Mouse (Mus musculus): ENCODE measurements at regions not wholly inside any gene's neighbourhood (a gene's known extent, or its start where the extent isn't known, plus 50 kb on each side); places are given as distances from the start of the nearest gene placed in this dataset.

DNA sequence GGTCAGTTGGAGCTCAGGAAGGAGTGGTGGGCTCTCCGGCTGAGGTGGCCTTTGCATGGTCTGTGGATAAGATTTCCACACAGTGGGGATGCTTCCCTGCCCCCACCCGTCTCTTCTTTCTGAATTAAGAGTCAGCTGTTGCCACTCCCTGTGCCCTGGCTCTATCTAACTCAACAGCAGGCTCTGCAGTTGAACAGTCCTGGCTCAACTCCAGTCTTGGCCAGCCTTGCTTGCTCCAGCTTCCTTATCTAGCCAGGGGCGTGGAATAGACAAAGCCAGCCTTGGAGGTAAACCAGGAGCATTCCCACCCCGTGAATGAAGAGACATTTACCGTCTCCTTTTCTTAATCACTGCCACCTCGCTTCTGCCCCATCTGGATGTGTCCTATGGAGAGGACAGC, 89.7 kb downstream of the Mn1 start:
- DNase-seq (ENCODE audit: extremely low read depth, low read depth, low spot score): no peak

DNA sequence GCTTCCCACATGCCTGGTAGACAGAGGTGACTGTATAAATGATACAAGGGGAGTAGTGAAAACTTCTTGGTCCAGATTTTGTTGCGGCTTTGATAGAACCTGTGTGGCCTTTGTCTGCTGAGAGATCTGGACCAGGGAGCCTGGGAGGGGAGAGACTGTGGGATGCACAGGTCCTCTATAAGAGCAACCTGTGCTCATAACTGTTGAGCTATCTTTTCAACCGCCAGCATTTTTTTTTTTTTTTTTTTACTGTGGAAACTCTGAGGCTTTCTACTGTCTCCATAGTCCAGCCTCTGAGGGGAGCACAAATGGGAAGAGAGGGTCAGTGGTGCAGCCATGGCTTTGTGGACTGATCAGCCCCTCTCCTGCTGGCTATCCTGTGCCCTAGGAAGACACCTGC, 90.2 kb downstream of the Mn1 start:
- no peak for DNase-seq (ENCODE audit: extremely low read depth, low read depth, low spot score)

DNA sequence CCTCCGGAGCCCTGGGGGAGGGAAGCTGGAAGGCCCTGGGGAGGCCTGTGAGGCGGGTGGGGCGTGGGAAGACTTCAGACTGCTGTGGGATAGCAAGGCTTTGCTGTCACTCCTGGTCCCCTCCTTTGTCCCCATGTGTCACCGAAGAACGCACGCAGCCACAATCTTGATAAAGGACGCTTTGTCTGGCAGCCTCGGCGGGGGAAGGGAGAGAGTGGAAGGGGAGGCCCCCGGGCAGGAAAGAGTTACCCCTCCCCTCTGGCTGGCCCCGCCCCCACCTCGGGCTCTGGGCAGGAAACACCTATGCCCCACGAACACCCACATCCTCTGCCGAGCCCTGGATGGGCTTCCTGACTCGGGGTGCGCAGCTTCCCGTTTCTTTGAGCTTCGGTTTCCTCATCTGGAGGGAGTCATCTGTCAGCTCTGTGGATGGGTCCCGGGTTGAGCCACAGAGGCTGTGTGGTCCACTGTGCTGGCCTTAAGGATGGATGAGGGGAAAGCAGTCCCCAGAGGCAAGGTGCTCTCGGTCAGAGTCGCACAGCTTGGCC, 91.9 kb downstream of the Mn1 start:
- DNase-seq (ENCODE audit: extremely low read depth, low read depth, low spot score): no peak

DNA sequence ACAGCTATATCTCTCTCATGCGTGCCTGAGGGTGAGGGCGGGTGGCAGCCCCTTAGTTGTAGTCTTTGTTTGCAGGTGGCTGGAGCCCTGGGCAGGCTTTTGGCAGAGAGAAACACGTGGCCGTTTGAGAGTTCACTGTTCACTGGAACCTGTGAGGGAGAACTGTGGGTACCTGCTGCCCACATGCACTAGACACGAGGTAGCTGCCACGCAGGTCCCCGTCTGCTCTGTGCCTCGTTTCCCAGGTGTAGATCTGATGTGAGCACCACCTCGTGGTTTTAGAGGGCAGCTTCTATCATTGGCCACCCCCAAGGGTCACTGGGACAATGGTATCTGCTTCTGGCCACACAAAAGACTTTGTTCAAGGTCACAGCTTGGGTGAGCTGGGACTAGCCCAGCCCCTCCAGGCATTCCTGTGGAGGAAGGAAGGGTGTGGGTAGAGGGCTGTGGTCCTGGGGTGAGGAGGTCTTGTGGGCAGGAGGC, 92.5 kb downstream of the Mn1 start:
- DNase-seq (ENCODE audit: extremely low read depth, low read depth, low spot score): no peak

DNA sequence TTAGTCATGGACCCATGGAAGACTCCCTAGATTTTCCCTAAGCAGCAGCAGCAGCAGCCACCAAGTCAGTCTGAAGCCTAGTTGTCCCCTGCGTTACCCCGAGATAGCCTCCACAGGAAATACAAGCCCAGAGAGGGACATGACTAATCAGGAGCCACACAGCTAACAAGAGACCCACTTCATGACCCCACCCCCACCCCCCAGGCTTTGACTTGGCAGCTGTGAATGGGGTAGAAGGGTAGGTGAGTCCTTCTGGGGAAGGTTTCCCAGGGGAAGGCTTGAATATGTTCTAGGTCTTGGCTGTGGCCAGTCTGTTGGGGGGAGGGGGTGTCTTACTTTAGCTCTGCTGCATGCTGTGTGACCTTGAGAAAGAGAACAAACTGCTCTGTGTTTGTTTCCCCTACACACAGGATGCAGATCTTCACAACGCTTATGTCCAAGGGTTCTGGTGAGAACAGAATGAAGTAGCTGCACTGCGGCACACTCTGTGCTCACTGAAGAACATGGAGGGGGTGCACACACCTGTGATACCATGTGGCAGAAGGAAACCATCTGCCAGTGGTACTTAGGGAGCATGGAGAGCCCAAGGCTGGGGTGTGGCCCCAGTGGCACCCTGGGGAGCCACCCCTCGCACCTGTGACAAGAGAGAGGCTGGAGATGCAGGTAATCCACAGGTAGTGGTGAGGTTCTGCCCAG, 93.2 kb downstream of the Mn1 start:
- no peak for DNase-seq (ENCODE audit: extremely low read depth, low read depth, low spot score)

DNA sequence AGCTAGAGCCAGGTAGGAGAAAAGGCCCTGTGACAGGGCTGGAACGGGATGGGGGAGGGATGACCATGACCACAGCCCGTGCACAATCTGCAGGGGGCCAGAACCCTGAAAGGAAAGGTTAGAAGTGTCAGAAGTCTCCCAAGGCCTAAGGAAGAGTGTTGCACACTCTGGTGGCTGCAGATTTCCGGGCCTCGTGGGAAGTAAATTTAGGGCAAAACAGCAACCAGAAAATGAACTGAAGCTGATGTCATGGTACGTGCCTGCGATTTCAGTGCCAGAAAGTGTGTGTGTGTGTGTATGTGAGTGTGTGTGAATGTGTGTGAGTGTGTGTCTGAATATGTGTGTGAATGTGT, 93.7 kb downstream of the Mn1 start:
- no peak for DNase-seq (ENCODE audit: extremely low read depth, low read depth, low spot score)

DNA sequence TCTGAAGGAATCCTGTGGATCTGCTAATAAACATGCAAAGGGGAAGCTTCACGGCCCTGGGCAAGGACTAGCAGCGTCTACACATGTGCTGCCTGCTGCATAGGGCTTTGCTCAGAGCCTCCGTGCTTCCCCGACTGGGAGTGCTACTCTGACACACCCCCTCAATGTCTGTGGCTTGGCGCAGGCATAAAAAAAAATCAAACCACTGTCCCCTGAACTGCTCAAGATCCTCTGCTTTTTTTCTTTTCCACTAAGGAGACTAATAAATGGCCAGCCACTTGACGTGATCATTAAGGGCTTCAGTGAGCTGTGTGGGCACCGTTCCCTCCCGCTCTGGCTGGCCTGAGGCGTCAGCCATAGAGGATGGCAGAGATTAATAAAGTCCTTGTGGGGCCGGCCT, 94.8 kb downstream of the Mn1 start:
- DNase-seq (ENCODE audit: extremely low read depth, low read depth, low spot score): no peak

DNA sequence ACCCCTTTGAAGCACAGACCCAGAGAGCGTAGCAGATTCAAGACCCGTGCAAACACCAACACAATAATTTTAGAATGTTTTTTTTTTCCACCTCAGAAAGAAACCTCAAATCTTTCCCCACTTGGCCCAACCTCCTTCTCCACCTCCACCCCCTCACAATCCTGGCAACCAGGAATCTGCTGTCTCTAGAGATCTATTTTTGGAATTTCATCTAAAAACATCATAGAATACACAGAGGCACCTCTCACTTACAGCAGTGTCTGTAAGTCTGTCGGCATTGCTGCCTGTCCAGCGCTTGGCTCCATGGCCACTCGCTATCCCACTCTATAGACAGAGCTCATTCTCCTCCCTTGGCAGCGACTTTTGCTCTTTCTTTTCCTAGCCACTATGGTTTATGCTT, 96.8 kb downstream of the Mn1 start:
- DNase-seq (ENCODE audit: extremely low read depth, low read depth, low spot score): no peak

DNA sequence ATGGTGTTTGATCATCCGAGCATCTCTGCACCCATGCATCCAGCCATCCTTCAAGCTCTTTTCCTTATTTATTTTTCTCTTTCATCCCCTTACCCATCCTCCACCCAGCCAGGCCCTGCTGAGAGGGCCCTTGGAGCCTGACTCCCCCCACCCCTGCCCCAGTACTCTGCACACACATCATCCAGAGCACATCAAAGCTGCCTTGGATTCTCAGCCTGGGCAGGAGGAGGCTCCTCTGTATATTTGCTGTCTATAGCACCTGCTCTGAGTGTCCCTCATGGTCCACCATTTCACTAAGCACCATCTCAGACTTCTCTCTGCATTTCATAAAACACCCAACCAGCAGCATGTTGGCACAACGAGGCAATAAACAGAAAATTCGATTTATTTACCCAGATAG, 101.9 kb downstream of the Mn1 start:
- DNase-seq (ENCODE audit: extremely low read depth, low read depth, low spot score): no peak

DNA sequence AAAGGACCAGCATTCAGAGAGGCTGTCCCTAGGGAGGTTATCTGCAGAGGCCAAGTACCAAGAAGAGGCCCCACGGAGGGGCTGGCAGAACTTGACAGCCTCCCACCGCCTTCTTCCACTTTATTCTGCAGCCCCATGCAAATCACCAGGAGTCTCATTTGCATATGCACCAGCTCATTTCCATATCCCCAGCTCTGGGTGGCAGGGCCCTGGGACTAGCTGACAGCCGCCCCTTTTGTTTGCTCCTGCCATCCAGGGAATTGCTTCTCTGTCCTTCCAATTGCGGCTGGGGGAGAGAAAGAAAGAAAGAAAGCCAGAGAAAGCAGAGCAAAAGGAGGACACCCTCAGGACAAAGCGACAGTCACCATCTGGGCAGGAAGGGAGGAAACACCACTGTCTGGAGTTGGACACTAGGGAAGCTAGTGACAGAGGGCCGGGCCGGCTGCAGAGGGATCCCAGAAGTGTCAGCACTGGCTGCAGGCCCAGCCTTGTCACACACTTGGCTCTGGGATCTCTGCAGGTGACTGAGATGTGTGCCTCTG, 102.4 kb downstream of the Mn1 start:
- DNase-seq (ENCODE audit: extremely low read depth, low read depth, low spot score): no peak

DNA sequence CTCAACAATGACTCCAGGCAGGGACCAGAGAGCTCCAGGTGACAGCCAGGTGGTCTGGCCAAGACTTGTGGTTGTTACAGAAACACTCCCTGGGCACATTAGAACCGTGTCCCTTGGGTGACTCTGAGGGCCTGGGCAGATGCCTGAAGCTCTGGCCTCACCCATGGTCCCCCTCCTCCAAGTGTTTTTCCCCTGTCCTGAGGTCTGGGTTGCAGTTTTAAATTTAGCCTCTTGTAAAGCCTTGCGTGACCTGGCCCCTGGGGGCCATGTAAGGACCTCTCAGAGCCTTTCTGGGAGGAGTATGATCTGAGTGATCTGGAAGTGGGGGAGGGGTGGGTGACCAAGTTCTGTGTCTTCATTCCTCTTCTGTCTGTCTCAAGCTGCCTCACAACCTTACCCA, 104.7 kb downstream of the Mn1 start:
- no peak for DNase-seq (ENCODE audit: extremely low read depth, low read depth, low spot score)

DNA sequence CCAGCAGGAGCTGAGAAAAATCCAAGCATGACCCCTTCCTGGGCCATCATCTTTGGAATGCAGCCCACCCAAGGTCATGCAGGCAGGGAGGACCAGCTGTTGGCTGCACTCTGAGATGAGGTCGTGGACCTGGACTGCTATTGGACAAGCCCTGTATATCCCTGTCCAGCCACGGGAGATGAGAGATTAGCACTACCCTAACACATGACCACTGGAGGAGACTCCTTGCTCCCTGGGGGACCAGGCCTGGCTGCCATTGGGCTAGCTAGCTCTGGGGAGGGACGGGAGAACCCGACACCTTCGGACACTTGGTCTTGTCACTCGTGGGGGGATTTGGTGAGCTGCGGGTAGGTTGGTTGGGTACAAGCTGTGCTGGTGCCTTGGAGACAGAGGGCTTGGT, 105.4 kb downstream of the Mn1 start:
- DNase-seq (ENCODE audit: extremely low read depth, low read depth, low spot score): no peak

DNA sequence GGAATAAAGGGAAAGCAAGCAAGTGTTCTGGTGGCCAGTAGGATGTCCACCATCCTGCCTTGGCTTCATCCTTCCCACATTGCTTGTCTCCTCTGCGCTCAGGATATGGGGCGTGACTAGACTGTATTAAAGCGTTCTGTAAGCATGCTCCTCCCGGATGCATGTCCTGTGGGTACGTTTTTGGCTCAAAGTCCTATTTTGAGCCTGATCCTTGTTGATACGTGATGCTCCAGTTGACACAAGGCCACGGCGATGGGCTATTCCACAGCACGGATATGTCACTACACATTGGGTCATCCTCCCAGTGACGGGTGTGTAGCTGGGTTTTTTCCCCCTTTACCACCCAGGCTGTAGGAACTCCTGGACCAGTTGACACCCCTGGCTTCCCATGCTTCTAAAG, 110.6 kb downstream of the Mn1 start:
- DNase-seq (ENCODE audit: extremely low read depth, low read depth, low spot score): no peak

DNA sequence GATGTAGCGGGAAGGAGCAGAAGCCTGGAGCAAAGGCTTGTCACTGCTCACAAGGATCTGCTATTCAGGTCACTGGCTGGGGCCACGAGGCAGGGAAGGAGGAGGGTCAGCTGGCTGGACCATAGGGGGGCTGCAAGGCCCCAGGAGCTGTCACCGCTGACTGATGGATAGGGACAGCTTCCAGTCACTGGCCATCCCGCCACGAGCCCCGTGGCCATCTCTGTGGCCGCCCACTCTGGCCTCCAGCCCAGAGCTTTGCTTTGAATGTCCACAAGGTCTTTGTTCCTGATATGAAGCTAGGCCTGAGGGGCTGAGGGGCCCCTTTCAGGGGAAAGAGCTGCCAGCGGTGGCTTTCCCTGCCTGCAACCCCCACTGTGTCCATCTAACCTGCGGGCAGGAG, 111.9 kb downstream of the Mn1 start:
- DNase-seq (ENCODE audit: extremely low read depth, low read depth, low spot score): no peak

DNA sequence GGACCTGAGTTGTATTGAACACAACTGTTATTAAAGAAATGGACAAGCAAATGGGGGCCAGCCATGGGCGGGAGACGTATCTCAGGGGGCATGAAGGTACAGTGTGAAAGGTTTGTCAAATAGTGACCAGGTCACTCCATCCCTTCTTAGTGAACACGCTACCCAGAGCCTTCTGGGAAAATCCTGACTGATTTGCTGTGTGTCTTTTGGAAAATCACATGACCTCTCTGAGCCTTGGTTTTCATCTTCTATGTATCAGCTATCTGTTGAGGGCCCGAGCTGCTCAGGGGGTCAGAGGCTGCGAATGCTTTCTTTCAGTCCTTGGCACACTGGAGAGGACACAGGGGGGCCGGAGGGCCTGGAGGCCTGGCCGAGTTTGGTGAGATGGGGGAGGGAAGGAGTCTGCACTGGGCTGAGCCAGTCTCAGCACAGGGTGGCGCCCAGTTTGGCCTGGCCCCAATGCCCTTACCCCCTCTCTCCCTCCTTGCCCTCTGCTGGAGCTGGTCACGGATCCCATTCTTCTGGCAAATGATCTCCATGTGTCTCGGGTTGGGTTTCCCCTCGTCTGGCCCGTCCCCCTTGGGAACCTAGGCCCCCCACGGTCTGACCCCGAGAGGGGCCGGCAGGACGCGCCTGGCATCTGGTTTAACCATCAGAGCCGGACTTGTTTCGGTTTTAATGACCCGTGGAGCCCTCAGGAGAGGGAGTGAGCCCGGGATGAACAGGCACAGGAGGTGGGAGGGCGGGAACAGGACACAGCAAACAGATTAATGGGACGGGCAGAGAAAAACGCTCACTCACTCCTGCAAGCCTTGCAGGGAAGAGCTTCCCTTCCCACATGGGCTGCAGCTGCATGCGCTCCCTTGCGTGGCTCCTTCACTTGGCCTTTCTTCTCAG, 113.7 kb downstream of the Mn1 start:
- DNase-seq (ENCODE audit: extremely low read depth, low read depth, low spot score): no peak

DNA sequence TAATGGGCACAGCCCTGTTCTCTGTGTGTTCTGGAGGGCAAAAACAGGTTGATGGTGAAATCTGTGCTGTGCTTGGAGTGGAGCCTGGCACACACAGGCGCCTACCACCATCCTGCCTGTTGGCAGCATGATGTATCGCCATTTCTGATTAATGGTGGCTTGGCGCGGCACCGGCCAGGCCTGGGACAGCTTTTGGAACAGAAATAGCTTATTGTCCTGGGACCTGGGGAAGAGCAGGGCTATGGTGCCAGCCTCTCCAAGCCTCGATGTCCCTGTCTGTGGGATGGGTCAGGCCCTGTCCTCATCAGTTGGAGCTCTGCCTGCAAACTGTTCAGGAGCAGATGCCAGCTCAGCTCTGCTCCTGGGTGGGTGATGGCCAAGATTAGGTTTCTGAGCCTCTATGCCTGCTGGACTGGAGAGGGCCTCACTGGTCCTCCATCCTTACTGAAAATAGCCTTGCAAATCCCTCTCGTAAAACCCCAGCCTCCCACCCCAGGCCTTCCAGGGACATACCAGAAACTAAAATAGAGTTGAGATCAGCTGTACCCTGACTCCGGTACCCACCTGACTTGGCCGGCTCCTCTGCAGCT, 115.4 kb downstream of the Mn1 start:
- peak; percentile 16 for DNase-seq (ENCODE audit: extremely low read depth, low read depth, low spot score)

DNA sequence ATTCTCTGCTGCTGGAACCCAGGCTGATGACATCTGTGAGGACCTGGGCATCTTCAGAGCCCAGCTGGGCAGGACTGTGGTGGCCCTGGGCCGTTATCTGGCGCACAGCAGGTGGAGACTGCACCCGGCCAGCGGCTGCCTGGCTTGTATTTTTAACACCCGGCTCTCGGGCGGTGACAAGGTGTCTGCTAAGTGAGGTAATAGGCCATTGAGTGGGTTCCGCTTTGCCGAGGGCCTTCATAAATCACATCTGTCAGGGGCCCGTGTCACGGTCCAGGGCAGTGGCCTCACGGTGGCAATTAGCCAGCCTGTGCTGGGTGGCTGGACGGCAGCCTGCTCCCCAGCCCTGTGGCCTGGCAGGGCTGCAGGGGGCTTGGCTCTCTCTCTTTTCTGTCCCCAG, 118.8 kb downstream of the Mn1 start:
- no peak for DNase-seq (ENCODE audit: extremely low read depth, low read depth, low spot score)

DNA sequence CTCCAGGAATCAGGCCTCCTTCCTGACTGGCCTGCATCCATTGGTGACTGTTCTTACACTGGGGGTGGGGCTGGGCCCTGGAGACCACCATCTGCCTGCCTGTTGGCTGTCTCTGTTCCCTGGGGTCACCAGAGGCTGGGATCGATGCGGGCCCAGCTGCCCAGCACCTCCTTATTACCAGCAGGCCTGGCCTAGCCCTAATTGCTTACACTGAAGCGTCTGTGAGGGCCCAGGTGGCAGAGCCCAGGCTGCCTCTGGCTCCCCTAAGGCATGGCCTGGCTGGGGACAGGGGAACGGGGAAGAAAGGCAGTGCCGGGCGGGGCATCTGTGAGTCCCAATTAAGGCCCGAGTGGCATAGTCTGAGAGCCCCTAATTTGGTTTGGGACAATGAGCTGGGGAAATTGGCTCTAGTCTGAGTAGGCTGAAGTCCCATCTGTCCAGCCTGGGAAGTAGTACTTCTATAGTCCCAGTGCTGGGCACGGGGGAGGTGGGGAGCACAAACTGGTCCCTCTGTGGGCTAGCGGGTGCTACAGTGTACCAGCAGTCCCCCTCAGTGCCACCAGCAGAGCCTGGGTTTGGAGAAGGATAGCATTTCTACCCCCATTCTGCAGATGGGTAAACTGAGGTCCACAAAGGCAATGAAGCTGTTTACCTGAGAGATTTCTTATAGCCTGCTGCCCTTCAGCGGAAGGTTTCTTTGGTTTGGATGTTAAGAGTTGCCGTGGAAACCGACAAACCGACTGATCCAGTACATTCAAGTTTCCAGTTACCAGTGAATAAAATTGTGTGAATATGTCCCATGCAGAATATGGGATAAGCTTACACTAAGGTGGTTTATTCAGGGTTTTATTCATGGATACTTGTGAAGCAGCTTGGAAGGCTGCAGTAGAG, 121.6 kb downstream of the Mn1 start:
- no peak for DNase-seq (ENCODE audit: extremely low read depth, low read depth, low spot score)

DNA sequence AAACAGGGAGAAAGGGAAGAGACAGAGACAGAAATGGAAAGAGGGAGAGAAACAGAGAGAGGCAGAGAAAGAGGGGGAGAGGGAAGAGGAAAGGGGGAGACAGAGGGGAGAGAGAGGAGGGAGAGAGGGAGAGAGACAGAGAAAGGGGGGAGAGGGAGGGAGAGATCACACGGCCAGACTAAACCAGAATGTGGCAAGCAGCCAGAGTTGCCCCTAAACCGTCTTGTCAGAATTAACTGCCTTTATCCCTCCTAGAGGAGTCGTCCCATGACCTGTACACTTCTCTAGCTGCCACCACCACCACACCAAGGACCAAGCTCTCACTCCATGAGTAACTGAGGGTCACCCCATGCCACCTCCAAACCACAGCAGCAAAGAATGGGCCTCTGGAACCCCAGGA, 123.3 kb downstream of the Mn1 start:
- DNase-seq (ENCODE audit: extremely low read depth, low read depth, low spot score): no peak

DNA sequence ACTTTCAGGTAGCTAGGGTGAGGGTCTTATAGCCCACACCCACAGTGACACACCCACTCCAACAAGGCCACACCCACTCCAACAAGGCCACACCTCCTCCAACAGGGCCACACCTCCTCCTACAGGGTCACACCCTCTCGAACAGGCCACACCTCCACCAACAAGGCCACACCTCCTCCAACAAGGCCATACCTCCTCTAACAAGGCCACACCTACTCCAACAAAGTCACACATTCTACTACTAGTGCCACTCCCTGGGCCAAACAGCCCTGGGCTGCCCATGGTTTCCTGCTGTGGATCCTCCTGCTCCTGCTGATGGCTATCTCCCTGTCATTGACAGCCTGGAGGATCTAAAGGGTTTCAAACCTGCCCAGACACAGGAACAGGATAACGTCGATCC, 124.9 kb downstream of the Mn1 start:
- DNase-seq (ENCODE audit: extremely low read depth, low read depth, low spot score): no peak
